Mouse (Mus musculus): Measurements from ENCODE around the gene Tnfrsf1a.

DNA sequence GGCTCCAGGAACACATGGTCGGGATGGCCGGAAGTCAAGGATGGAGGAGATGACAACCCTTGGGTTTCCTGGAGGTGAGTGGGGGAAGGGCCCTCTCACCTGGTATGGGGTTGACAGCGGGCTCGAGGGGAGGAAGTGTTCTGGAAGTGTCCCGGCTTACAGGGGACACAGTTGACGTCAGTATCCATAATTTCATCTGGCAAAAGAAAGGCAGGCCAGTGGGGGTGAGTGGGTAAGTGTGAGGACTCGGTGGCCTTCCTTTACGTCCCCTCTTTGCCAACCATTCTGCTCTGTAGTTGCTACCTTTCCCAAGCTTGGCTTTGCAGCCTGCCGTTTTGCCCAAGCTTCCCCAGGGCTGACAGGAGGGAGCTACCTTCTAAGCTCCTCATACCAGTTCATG, 37.0 kb upstream of the Tnfrsf1a start:
- TF ChIP-seq CTCF (IDR thresholded peaks at IDR 0.05; ENCODE audit: borderline replicate concordance, control insufficient read depth, extremely low read depth, insufficient read depth, low read length, poor library complexity): no peak
- no peak for TF ChIP-seq POLR2A (IDR thresholded peaks at IDR 0.05; ENCODE audit: control insufficient read depth, extremely low read depth, insufficient read depth, low read length, poor library complexity)

Data from thymus, adult 2 months (tissue).